Comparison of ENCODE assay signal across 9 mouse cellular contexts in the genomic region with DNA sequence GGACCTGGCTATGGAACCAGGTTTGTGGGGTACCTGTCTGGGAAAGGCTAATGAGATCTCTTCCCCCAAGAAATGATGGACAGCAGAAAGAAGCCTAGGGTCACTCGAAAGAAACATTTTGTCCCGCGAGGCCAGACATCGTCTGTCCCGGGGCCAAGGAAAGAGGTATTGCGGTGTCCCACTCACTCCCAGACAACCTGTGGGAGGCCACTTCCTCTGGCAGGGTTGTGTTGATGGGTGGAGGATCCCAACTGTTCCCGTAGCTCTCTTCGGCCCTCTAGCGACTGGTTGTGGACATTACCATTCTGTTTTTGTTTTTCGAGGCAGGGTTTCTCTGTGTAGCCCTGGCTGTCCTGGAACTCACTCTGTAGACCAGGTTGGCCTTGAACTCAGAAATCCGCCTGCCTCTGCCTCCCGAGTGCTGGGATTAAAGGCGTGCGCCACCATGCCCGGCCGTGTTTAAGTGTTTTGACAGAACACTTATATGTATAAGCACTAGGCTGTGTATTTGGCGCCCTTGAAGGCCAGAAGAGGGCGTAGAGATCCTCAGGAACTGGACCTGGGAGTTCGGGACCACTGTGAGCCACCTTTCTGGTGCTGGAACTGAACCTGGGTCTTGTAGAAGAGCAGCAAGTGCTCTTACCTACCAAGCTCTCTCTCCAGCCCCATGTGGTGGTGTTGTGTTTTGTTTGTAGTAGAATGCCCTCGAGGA. TPM values are rescaled to one million over a fixed set of nuclear protein-coding genes. Genes with fewer than 3 reads are reported as not detected.
DNase-seq lines count a peak whose midpoint lies in the region; ATAC-seq and TF ChIP-seq lines count a peak whose summit lies in the region.
"Had no signal": no experiment of that assay in that cellular context is flagged by ENCODE, and none has a peak within 500 bp of the region (broad histone marks: within the 10 kb centered on the region; RNA-seq: fewer than 3 reads in every experiment).

No protein-coding gene starts in this region.

- peak overlapping the region; percentile 99 for H3K4me2 ChIP-seq in liver, embryonic 11.5 days
- peak overlapping the region; percentile 100 for H3K4me2 ChIP-seq in myocyte (ENCODE audit: low read depth)
- peak overlapping the region; percentile 97 for H3K4me2 ChIP-seq in stomach, embryonic 16.5 days (ENCODE audit: low read depth, low read length)

- DNase-seq in adrenal gland, postnatal 10 days: peak; percentile 77
- DNase-seq in embryo, embryonic 9.5 days (ENCODE audit: extremely low spot score): peak; percentile 84
- DNase-seq in heart, adult 2 months: peak; percentile 75
- DNase-seq in kidney, adult 11 months: peak; percentile 64
- peak; percentile 80 for DNase-seq in liver, embryonic 11.5 days (ENCODE audit: low spot score)

- no peaks in the 10 kb centered on the region for H3K27me3 ChIP-seq in C2C12 (ENCODE audit: control insufficient read depth, insufficient read depth, insufficient read length)
- H3K27me3 ChIP-seq in heart, adult 2 months (ENCODE audit: control insufficient read depth, insufficient read depth, low read length): peaks cover 4% of the 10 kb centered on the region
- H3K27me3 ChIP-seq in liver, embryonic 11.5 days (replicated peaks; ENCODE audit: control insufficient read depth, insufficient read depth, low read length): peaks cover 42% of the 10 kb centered on the region
- no peaks in the 10 kb centered on the region for H3K27me3 ChIP-seq in myocyte (ENCODE audit: control insufficient read depth, insufficient read depth, insufficient read length)
- H3K27me3 ChIP-seq in stomach, embryonic 16.5 days (ENCODE audit: control insufficient read depth, insufficient read depth, low read length): peaks cover 9% of the 10 kb centered on the region

- TF ChIP-seq CTCF in C2C12 (IDR thresholded peaks at IDR 0.05; ENCODE audit: control insufficient read depth, insufficient read depth, insufficient read length): peak; percentile 69
- peak; percentile 90 for TF ChIP-seq CTCF in heart, adult 2 months (IDR thresholded peaks at IDR 0.05)

- H3K9ac ChIP-seq in heart, adult 2 months (ENCODE audit: low read depth, low read length): peak overlapping the region; percentile 77; the same call in 1 of the 2 replicates
- peak overlapping the region; percentile 80 for H3K9ac ChIP-seq in liver, embryonic 11.5 days (ENCODE audit: low read depth, low read length)
- H3K9ac ChIP-seq in stomach, embryonic 16.5 days (ENCODE audit: low read length): peak overlapping the region; percentile 78

- WGBS in heart, adult 2 months: 16% methylated on average over 20 of the region's 20 CpGs
- 15% methylated on average over 20 of the region's 20 CpGs for WGBS in liver, embryonic 11.5 days
- 15% methylated on average over 20 of the region's 20 CpGs for WGBS in stomach, embryonic 16.5 days

- H3K27ac ChIP-seq in heart, adult 2 months: peak overlapping the region; percentile 38; the same call in 1 of the 2 replicates
- H3K27ac ChIP-seq in liver, embryonic 11.5 days (ENCODE audit: low read depth, low read length): peak overlapping the region; percentile 91
- no peak overlapping the region for H3K27ac ChIP-seq in stomach, embryonic 16.5 days (ENCODE audit: low read length)

- H3K36me3 ChIP-seq in C2C12 (ENCODE audit: control insufficient read depth, insufficient read depth) (peaks cover 22% of the 10 kb centered on the region), myocyte (ENCODE audit: control insufficient read depth, insufficient read depth) (no peaks in the 10 kb centered on the region)
- H3K36me3 ChIP-seq in heart, adult 2 months (ENCODE audit: control insufficient read depth, insufficient read depth, low read length): no peaks in the 10 kb centered on the region
- peaks cover 7% of the 10 kb centered on the region; the same call in 1 of the 2 replicates for H3K36me3 ChIP-seq in liver, embryonic 11.5 days (ENCODE audit: control insufficient read depth, insufficient read depth, low read length)
- no peaks in the 10 kb centered on the region for H3K36me3 ChIP-seq in stomach, embryonic 16.5 days (ENCODE audit: control insufficient read depth, insufficient read depth, low read length)

- H3ac ChIP-seq in C2C12 (ENCODE audit: control insufficient read depth, insufficient read length, low read depth) (no peak overlapping the region), myocyte (ENCODE audit: control insufficient read depth, insufficient read length) (peak overlapping the region; percentile 15)

- TF ChIP-seq POLR2A in heart, adult 2 months (IDR thresholded peaks at IDR 0.05; ENCODE audit: insufficient read depth, low read depth, low read length): no peak
- no peak for TF ChIP-seq POLR2A in myocyte (IDR thresholded peaks at IDR 0.05; ENCODE audit: insufficient read length, low read depth)

- peak; percentile 78 for ATAC-seq in liver, embryonic 11.5 days (replicated peaks; ENCODE audit: low FRiP score)
- ATAC-seq in stomach, embryonic 16.5 days (ENCODE audit: insufficient read depth, low FRiP score): peak; percentile 59

- intact Hi-C loops in heart, adult 2 months (cut with DNase I): loop anchor here (1.0 to 5.0 kb wide), 2 partner anchors 33 to 42 kb away; partner anchors contain the start of gene Prpsap1

- H3K79me3 ChIP-seq in C2C12 (ENCODE audit: low read depth): no peaks in the 10 kb centered on the region

- peaks cover 13% of the 10 kb centered on the region for H3K79me2 ChIP-seq in C2C12 (ENCODE audit: control insufficient read depth, insufficient read depth)
- H3K79me2 ChIP-seq in heart, adult 2 months (replicated peaks; ENCODE audit: control insufficient read depth, insufficient read depth, low read length): no peaks in the 10 kb centered on the region
- no peaks in the 10 kb centered on the region for H3K79me2 ChIP-seq in myocyte (ENCODE audit: control insufficient read depth, insufficient read depth)

- peak; percentile 94 for TF ChIP-seq EP300 in heart, adult 2 months (IDR thresholded peaks at IDR 0.05; ENCODE audit: insufficient read depth, low read depth, low read length)

- peak overlapping the region; percentile 55 for H3K4me3 ChIP-seq in C2C12 (ENCODE audit: insufficient read depth, poor library complexity, severe bottlenecking)
- peak overlapping the region; percentile 62 for H3K4me3 ChIP-seq in heart, adult 2 months
- H3K4me3 ChIP-seq in liver, embryonic 11.5 days (ENCODE audit: low read depth, low read length): peak overlapping the region; percentile 72
- peak overlapping the region; percentile 76 for H3K4me3 ChIP-seq in myocyte
- peak overlapping the region; percentile 65 for H3K4me3 ChIP-seq in stomach, embryonic 16.5 days (replicated peaks; ENCODE audit: low read length)

- no peaks in the 10 kb centered on the region; the same call in 1 of the 2 replicates for H3K4me1 ChIP-seq in heart, adult 2 months (ENCODE audit: control insufficient read depth, insufficient read depth, low read length)
- peaks cover 61% of the 10 kb centered on the region for H3K4me1 ChIP-seq in liver, embryonic 11.5 days (replicated peaks; ENCODE audit: control insufficient read depth, insufficient read depth, low read length)
- H3K4me1 ChIP-seq in stomach, embryonic 16.5 days (ENCODE audit: control insufficient read depth, insufficient read depth, low read length): peaks cover 35% of the 10 kb centered on the region

- H3K9me3 ChIP-seq in liver, embryonic 11.5 days (ENCODE audit: control insufficient read depth, low read length): no peaks in the 10 kb centered on the region
- H3K9me3 ChIP-seq in stomach, embryonic 16.5 days (replicated peaks; ENCODE audit: control insufficient read depth, low read length): no peaks in the 10 kb centered on the region

TF ChIP-seq in C2C12, 6 proteins besides CTCF, POLR2A, EP300 and RAD21:
- TF ChIP-seq MYOD1 (IDR thresholded peaks at IDR 0.05; ENCODE audit: control insufficient read depth, insufficient read length, low read depth) (no peak), CEBPB (IDR thresholded peaks at IDR 0.05; ENCODE audit: low read depth) (no peak)

TF ChIP-seq in myocyte, 11 proteins besides CTCF, POLR2A, EP300 and RAD21 (continues in another document):
- TF ChIP-seq MAX (IDR thresholded peaks at IDR 0.05; ENCODE audit: low read depth) (no peak), USF1 (IDR thresholded peaks at IDR 0.05; ENCODE audit: low read depth) (no peak), MYOD1 (IDR thresholded peaks at IDR 0.05; ENCODE audit: control insufficient read depth in 1 of 3, insufficient read length in 2 of 3, low read depth in 2 of 3) (no peak), REST (IDR thresholded peaks at IDR 0.05; ENCODE audit: insufficient read depth, insufficient read length) (no peak), CEBPB (IDR thresholded peaks at IDR 0.05; ENCODE audit: insufficient read depth, poor library complexity, severe bottlenecking) (no peak), POLR2AphosphoS2 (IDR thresholded peaks at IDR 0.05; ENCODE audit: insufficient read length, low read depth) (no peak)

RNA-seq across cellular contexts. Expression of gene Sphk1, which starts 3.6 kb away (rescaled TPM):
- 11.3 TPM for polyA plus RNA-seq in C2C12 (2012; fragmentation: generic; extraction: Trizol)
- 1 to 10 TPM; 3.0 to 5.1 TPM for total RNA-seq in adrenal gland, postnatal 10 days (2021)
- total RNA-seq in heart, adult 2 months (2021): 1 to 10 TPM in 1 of 2 experiments, under 1 TPM in 1; 0.98 to 1.1 TPM
- polyA plus RNA-seq in heart, adult 2 months (2012; rRNA removed): 3.2 and 3.3 TPM in 2 replicates
- polyA plus RNA-seq in liver, embryonic 11.5 days (2014; fragmentation: Nextera tagmentation; extraction: Ambion mirVana): 39.0 and 44.1 TPM in 2 replicates
- polyA plus RNA-seq in myocyte (2012; fragmentation: generic; extraction: Trizol): 24.5 TPM
- polyA plus RNA-seq in stomach, embryonic 16.5 days (2015; fragmentation: Nextera tagmentation; extraction: Ambion mirVana): 12.4 and 15.3 TPM in 2 replicates

RNA-seq across cellular contexts. Expression of gene Prpsap1, which starts 40.3 kb away (rescaled TPM):
- polyA plus RNA-seq in C2C12 (2012; fragmentation: generic; extraction: Trizol) (81.0 TPM), myocyte (2012; fragmentation: generic; extraction: Trizol) (78.2 TPM)
- total RNA-seq in adrenal gland, postnatal 10 days (2021): 10 to 100 TPM; 68.0 to 80.1 TPM
- 10 to 100 TPM; 28.9 to 30.0 TPM for total RNA-seq in heart, adult 2 months (2021)
- polyA plus RNA-seq in heart, adult 2 months (2012; rRNA removed): 37.3 and 39.1 TPM in 2 replicates
- polyA plus RNA-seq in liver, embryonic 11.5 days (2014; fragmentation: Nextera tagmentation; extraction: Ambion mirVana): 133 and 135 TPM in 2 replicates
- 190 and 195 TPM in 2 replicates for polyA plus RNA-seq in stomach, embryonic 16.5 days (2015; fragmentation: Nextera tagmentation; extraction: Ambion mirVana)

RNA-seq across cellular contexts. Expression of gene Ube2o, which starts 46.9 kb away (rescaled TPM):
- polyA plus RNA-seq in C2C12 (2012; fragmentation: generic; extraction: Trizol) (23.1 TPM), myocyte (2012; fragmentation: generic; extraction: Trizol) (27.1 TPM)
- 10 to 100 TPM; 20.8 to 29.8 TPM for total RNA-seq in adrenal gland, postnatal 10 days (2021)
- total RNA-seq in heart, adult 2 months (2021): 10 to 100 TPM; 24.8 to 36.3 TPM
- 22.6 and 26.4 TPM in 2 replicates for polyA plus RNA-seq in heart, adult 2 months (2012; rRNA removed)
- 13.5 and 13.9 TPM in 2 replicates for polyA plus RNA-seq in liver, embryonic 11.5 days (2014; fragmentation: Nextera tagmentation; extraction: Ambion mirVana)
- 4.8 and 5.1 TPM in 2 replicates for polyA plus RNA-seq in stomach, embryonic 16.5 days (2015; fragmentation: Nextera tagmentation; extraction: Ambion mirVana)

RNA-seq across cellular contexts. Expression of gene Aanat, which starts 51.9 kb away (rescaled TPM):
- polyA plus RNA-seq in C2C12 (2012; fragmentation: generic; extraction: Trizol): not detected
- not detected for total RNA-seq in adrenal gland, postnatal 10 days (2021)
- not detected for total RNA-seq in heart, adult 2 months (2021)
- not detected in 2 replicates for polyA plus RNA-seq in heart, adult 2 months (2012; rRNA removed)
- polyA plus RNA-seq in liver, embryonic 11.5 days (2014; fragmentation: Nextera tagmentation; extraction: Ambion mirVana): not detected in 2 replicates
- not detected for polyA plus RNA-seq in myocyte (2012; fragmentation: generic; extraction: Trizol)
- polyA plus RNA-seq in stomach, embryonic 16.5 days (2015; fragmentation: Nextera tagmentation; extraction: Ambion mirVana): not detected in 2 replicates
- polyA plus RNA-seq: gonadal fat pad, adult 2 months had no signal
